Mouse (Mus musculus): ENCODE results near the gene Ptch1. TPM values are rescaled to one million over a fixed set of nuclear protein-coding genes. Genes with fewer than 3 reads are reported as not detected.

Gene Ptch1
- total RNA-seq, 2 experiments from 2014 or later = 53.5 to 58.2 TPM

- peak; percentile 61 to 70 for DNase-seq (ENCODE audit: extremely low spot score in 1 of 2, low spot score in 2 of 2)
- intact Hi-C loops (cut with DNase I) = loop anchor here (5.0 to 10.0 kb wide), 4 partner anchors 131 to 638 kb away; partner anchors contain the start of gene Zfp367
- peak overlapping the region; percentile 93 for H3K27ac ChIP-seq
- peak overlapping the region; percentile 82 for H3K4me3 ChIP-seq
- no peak for TF ChIP-seq CTCF (IDR thresholded peaks at IDR 0.05)
Measured at GRCm38 (mm10) chr13:63562972-63563780, 10.2 kb downstream of the Ptch1 start.

GRCm38 (mm10) chr13:63562141-63562971, 11.0 kb downstream of the Ptch1 start:
- no peak for DNase-seq (ENCODE audit: extremely low spot score in 1 of 2, low spot score in 2 of 2)
- intact Hi-C loops (cut with DNase I) = loop anchor here (5.0 to 10.0 kb wide), 4 partner anchors 130 to 638 kb away; partner anchors contain the start of gene Zfp367
- Histone ChIP-seq H3K27ac (no peak overlapping the region), H3K4me3 (peak overlapping the region; percentile 82)
- TF ChIP-seq CTCF (IDR thresholded peaks at IDR 0.05) = no peak

GRCm38 (mm10) chr13:63558297-63558890, 15.0 kb downstream of the Ptch1 start:
- H3K4me3 ChIP-seq = no peak overlapping the region
- intact Hi-C loops (cut with DNase I) = no loop called here
- no peak for DNase-seq (ENCODE audit: extremely low spot score in 1 of 2, low spot score in 2 of 2)
- no peak overlapping the region for H3K27ac ChIP-seq
- TF ChIP-seq CTCF (IDR thresholded peaks at IDR 0.05) = no peak

- intact Hi-C loops (cut with DNase I) = no loop called here
- no peak overlapping the region for H3K27ac ChIP-seq
- no peak overlapping the region for H3K4me3 ChIP-seq
- TF ChIP-seq CTCF (IDR thresholded peaks at IDR 0.05) = no peak
- DNase-seq (ENCODE audit: extremely low spot score in 1 of 2, low spot score in 2 of 2) = no peak
Measured at GRCm38 (mm10) chr13:63556431-63556830, 17.0 kb downstream of the Ptch1 start.

GRCm38 (mm10) chr13:63555885-63556284, 17.5 kb downstream of the Ptch1 start:
- intact Hi-C loops (cut with DNase I) = no loop called here
- no peak for DNase-seq (ENCODE audit: extremely low spot score in 1 of 2, low spot score in 2 of 2)
- no peak overlapping the region for H3K4me3 ChIP-seq
- TF ChIP-seq CTCF (IDR thresholded peaks at IDR 0.05) = no peak
- H3K27ac ChIP-seq = no peak overlapping the region

GRCm38 (mm10) chr13:63554569-63554968, 18.8 kb downstream of the Ptch1 start:
- DNase-seq (ENCODE audit: extremely low spot score in 1 of 2, low spot score in 2 of 2) = no peak
- Histone ChIP-seq H3K27ac (no peak overlapping the region), H3K4me3 (no peak overlapping the region)
- no peak for TF ChIP-seq CTCF (IDR thresholded peaks at IDR 0.05)
- intact Hi-C loops (cut with DNase I) = loop anchor here (5.0 kb wide), 1 partner anchor 483 kb away; no protein-coding TSS in a partner anchor

GRCm38 (mm10) chr13:63553436-63553835, 20.0 kb downstream of the Ptch1 start:
- DNase-seq (ENCODE audit: extremely low spot score in 1 of 2, low spot score in 2 of 2) = no peak
- Histone ChIP-seq H3K27ac (no peak overlapping the region), H3K4me3 (no peak overlapping the region)
- intact Hi-C loops (cut with DNase I) = loop anchor here (5.0 kb wide), 1 partner anchor 484 kb away; no protein-coding TSS in a partner anchor
- TF ChIP-seq CTCF (IDR thresholded peaks at IDR 0.05) = no peak

GRCm38 (mm10) chr13:63552291-63552932, 21.0 kb downstream of the Ptch1 start:
- intact Hi-C loops (cut with DNase I) = loop anchor here (5.0 kb wide), 1 partner anchor 485 kb away; no protein-coding TSS in a partner anchor
- TF ChIP-seq CTCF (IDR thresholded peaks at IDR 0.05) = no peak
- Histone ChIP-seq H3K27ac (peak overlapping the region; percentile 53; the same call in 1 of the 2 replicates), H3K4me3 (no peak overlapping the region)
- peak; percentile 67 to 82 for DNase-seq (ENCODE audit: extremely low spot score in 1 of 2, low spot score in 2 of 2)

GRCm38 (mm10) chr13:63551552-63552290, 21.7 kb downstream of the Ptch1 start:
- Histone ChIP-seq H3K27ac (no peak overlapping the region), H3K4me3 (no peak overlapping the region)
- intact Hi-C loops (cut with DNase I) = loop anchor here (5.0 kb wide), 1 partner anchor 486 kb away; no protein-coding TSS in a partner anchor
- no peak for DNase-seq (ENCODE audit: extremely low spot score in 1 of 2, low spot score in 2 of 2)
- no peak; the same call in 1 of the 2 replicates for TF ChIP-seq CTCF (IDR thresholded peaks at IDR 0.05)

GRCm38 (mm10) chr13:63550367-63550766, 23.0 kb downstream of the Ptch1 start:
- Histone ChIP-seq H3K4me3 (no peak overlapping the region), H3K27ac (no peak overlapping the region)
- DNase-seq (ENCODE audit: extremely low spot score in 1 of 2, low spot score in 2 of 2) = no peak
- no peak for TF ChIP-seq CTCF (IDR thresholded peaks at IDR 0.05)
- intact Hi-C loops (cut with DNase I) = loop anchor here (5.0 kb wide), 1 partner anchor 487 kb away; no protein-coding TSS in a partner anchor

All from left cerebral cortex, adult 2 months (tissue).